Comparison of ENCODE assay signal across 8 mouse cellular contexts in genomic region chr4:128858226-128858625, GRCm38 (mm10). TPM values are rescaled to one million over a fixed set of nuclear protein-coding genes. Genes with fewer than 3 reads are reported as not detected.
A peak's percentile ranks its signal among the peaks of the same experiment; 100 is the strongest.
DNase-seq lines count a peak whose midpoint lies in the region; ATAC-seq and TF ChIP-seq lines count a peak whose summit lies in the region.
"Not testable (repeated sequence)": the region's sequence is repeated elsewhere in the genome, so short reads cannot be mapped to it uniquely, and the experiment has no call there.

No protein-coding gene starts in this region.

- H3K27ac ChIP-seq in lung, postnatal 0 days (ENCODE audit: low read length), result not testable (repeated sequence)

- H3K9me3 ChIP-seq in lung, postnatal 0 days (ENCODE audit: low read length), result not testable (repeated sequence)

- TF ChIP-seq EP300 in lung, postnatal 0 days (IDR thresholded peaks at IDR 0.05), result not testable (repeated sequence)

- TF ChIP-seq CTCF in lung, postnatal 0 days (IDR thresholded peaks at IDR 0.05), result peak; percentile 84

- DNase-seq in ES-CJ7 (ENCODE audit: low read depth, low spot score), result peak; percentile 77
- DNase-seq in c-Kit-positive CD71-negative TER-119-negative erythroid progenitor cells, embryonic 14.5 days (ENCODE audit: low read depth), result peak; percentile 64
- DNase-seq in fibroblast of lung, adult 2 months (ENCODE audit: low read depth), result peak; percentile 45
- peak; percentile 84 for DNase-seq in heart, postnatal 4 days
- DNase-seq in layer of hippocampus, adult 9-10 months (ENCODE audit: low spot score), result peak; percentile 39
- peak; percentile 61 for DNase-seq in lung, postnatal 0 days (ENCODE audit: low spot score)
- peak; percentile 78 to 79 for DNase-seq in right cerebral cortex, adult 2 months (ENCODE audit: low spot score in 2 of 2)
- peak; percentile 57 to 65 for DNase-seq in thymus, postnatal 36 days

- H3K36me3 ChIP-seq in lung, postnatal 0 days (ENCODE audit: insufficient read depth, low read length), result not testable (repeated sequence)

- H3K4me3 ChIP-seq in lung, postnatal 0 days (ENCODE audit: low read depth, low read length), result not testable (repeated sequence)

- not testable (repeated sequence) for ATAC-seq in lung, postnatal 0 days

- H3K4me1 ChIP-seq in lung, postnatal 0 days (ENCODE audit: insufficient read depth, low read depth, low read length), result not testable (repeated sequence)

- H3K27me3 ChIP-seq in lung, postnatal 0 days (replicated peaks; ENCODE audit: insufficient read depth, low read length), result not testable (repeated sequence)

- H3K4me2 ChIP-seq in lung, postnatal 0 days (replicated peaks; ENCODE audit: low read depth, low read length), result not testable (repeated sequence)

- H3K9ac ChIP-seq in lung, postnatal 0 days (replicated peaks; ENCODE audit: low read depth), result not testable (repeated sequence)

RNA-seq across cellular contexts. Expression of gene Trim62, which starts 25.2 kb away (rescaled TPM):
- 1 to 10 TPM; 3.2 to 3.7 TPM for total RNA-seq in heart, postnatal 4 days (2021)
- polyA plus RNA-seq in lung, postnatal 0 days (2015; fragmentation: Nextera tagmentation; extraction: Ambion mirVana), result 2.5 and 3.3 TPM in 2 replicates

RNA-seq across cellular contexts. Expression of gene Zfp362, which starts 52.4 kb away (rescaled TPM):
- 10 to 100 TPM; 33.9 to 34.4 TPM for total RNA-seq in heart, postnatal 4 days (2021)
- polyA plus RNA-seq in lung, postnatal 0 days (2015; fragmentation: Nextera tagmentation; extraction: Ambion mirVana), result 21.6 and 23.8 TPM in 2 replicates
